Mouse (Mus musculus) liver, postnatal 0 days (tissue): ENCODE results near the gene Sez6.

Experiments
- CTCF ChIP-seq: sonication (generic); IDR thresholded peaks from 2 replicates; pipeline ENCODE4 v1.5.1; 2016; ENCODE audit warnings: antibody characterized with exemption, low read depth
- EP300 ChIP-seq: IDR thresholded peaks from 2 replicates; pipeline ENCODE4 v1.6.1; 2016; ENCODE audit warnings: antibody characterized with exemption, low read depth, mild to moderate bottlenecking

- TF ChIP-seq CTCF, result no peak
- no peak for TF ChIP-seq EP300
Measured at GRCm38 (mm10) chr11:77978161-77978560, 47.6 kb downstream of the Sez6 start.
